Mouse (Mus musculus) cortical plate, adult 2 months (tissue): ENCODE data around the gene Sbsn. TPM values are rescaled to one million over a fixed set of nuclear protein-coding genes. Genes with fewer than 3 reads are reported as not detected.
A peak's percentile ranks its signal among the peaks of the same experiment; 100 is the strongest.

Source experiments
- H3K27ac ChIP-seq: fragments of 200-500 bp; 2 replicates; pipeline ENCODE4 v1.5.1; 2012; ENCODE audit warnings: low read length, control low read depth, inconsistent platforms; ENCODE audit not compliant: insufficient read depth
- H3K4me1 ChIP-seq: fragments of 200-500 bp; 2 replicates; pipeline ENCODE4 v1.6.1; 2011; ENCODE audit warnings: low read length; ENCODE audit not compliant: control insufficient read depth, insufficient read depth
- H3K4me3 ChIP-seq: fragments of 200-500 bp; 2 replicates; pipeline ENCODE4 v1.5.1; 2011; ENCODE audit warnings: mild to moderate bottlenecking, low read length, control low read depth; ENCODE audit not compliant: insufficient read depth
- CTCF ChIP-seq: fragments of 200-500 bp; IDR thresholded peaks from 2 replicates; pipeline ENCODE4 v1.5.1; 2011; ENCODE audit warnings: mild to moderate bottlenecking, control low read depth, low read length; ENCODE audit not compliant: insufficient read depth; ENCODE audit errors: extremely low read depth
- POLR2A ChIP-seq: fragments of 200-500 bp; IDR thresholded peaks from 2 replicates; pipeline ENCODE4 v1.6.1; 2011; ENCODE audit warnings: mild to moderate bottlenecking, low read length, control low read depth; ENCODE audit not compliant: insufficient read depth; ENCODE audit errors: extremely low read depth
- polyA plus RNA-seq: library from polyadenylated mRNA; depleted of rRNA; stranded (reverse); fragments of >200 nt; gene quantifications from 2 replicates; pipeline ENCODE4 v1.2.3, GENCODE M21; 2012

Sbsn gene
- polyA plus RNA-seq, 1 experiment: 8.4 TPM

- H3K4me3 ChIP-seq: no peak overlapping the region
- H3K4me1 ChIP-seq: no peaks in the 10 kb centered on the region
- H3K27ac ChIP-seq: no peak overlapping the region
- no peak for TF ChIP-seq CTCF
- no peak for TF ChIP-seq POLR2A
Observed at GRCm38 (mm10) chr7:30749824-30750606, 1.3 kb upstream of the Sbsn start.

- no peak overlapping the region for H3K4me3 ChIP-seq
- TF ChIP-seq CTCF: no peak
- TF ChIP-seq POLR2A: no peak
- H3K27ac ChIP-seq: no peak overlapping the region
- H3K4me1 ChIP-seq: no peaks in the 10 kb centered on the region
Observed at GRCm38 (mm10) chr7:30757001-30757400, 5.7 kb downstream of the Sbsn start.

- Histone ChIP-seq H3K27ac (no peak overlapping the region), H3K4me3 (no peak overlapping the region), H3K4me1 (no peaks in the 10 kb centered on the region)
- TF ChIP-seq CTCF (0 out of 2 replicates have a peak, but pooled peaks have one; percentile 8), POLR2A (no peak)
Observed at GRCm38 (mm10) chr7:30758853-30759252, 7.6 kb downstream of the Sbsn start.

GRCm38 (mm10) chr7:30761769-30762352, 10.6 kb downstream of the Sbsn start:
- TF ChIP-seq CTCF (no peak), POLR2A (no peak)
- no peaks in the 10 kb centered on the region for H3K4me1 ChIP-seq

GRCm38 (mm10) chr7:30763456-30763855, 12.2 kb downstream of the Sbsn start, which contains the start of gene Dmkn:
TSS of gene Dmkn (plus strand) at chr7:30763756.
- no peaks in the 10 kb centered on the region for H3K4me1 ChIP-seq
- H3K4me3 ChIP-seq: no peak within 1 kb of the TSS
- H3K27ac ChIP-seq: no peak within 1 kb of the TSS
- no peak for TF ChIP-seq CTCF
- TF ChIP-seq POLR2A: no peak

More at GRCm38 (mm10) chr7:30761769-30762352, 10.6 kb downstream of the Sbsn start:
- Histone ChIP-seq H3K27ac (no peak overlapping the region), H3K4me3 (no peak overlapping the region)

- H3K4me3 ChIP-seq: no peak overlapping the region
- TF ChIP-seq CTCF: no peak
- H3K27ac ChIP-seq: no peak overlapping the region
- H3K4me1 ChIP-seq: no peaks in the 10 kb centered on the region
Observed at GRCm38 (mm10) chr7:30765173-30765572, 13.9 kb downstream of the Sbsn start.

- H3K27ac ChIP-seq: no peak overlapping the region
- H3K4me3 ChIP-seq: no peak overlapping the region
- TF ChIP-seq POLR2A (no peak), CTCF (no peak)
- H3K4me1 ChIP-seq: no peaks in the 10 kb centered on the region
Observed at GRCm38 (mm10) chr7:30766408-30766807, 15.1 kb downstream of the Sbsn start.

- Histone ChIP-seq H3K4me3 (no peak overlapping the region), H3K27ac (no peak overlapping the region), H3K4me1 (no peaks in the 10 kb centered on the region)
- TF ChIP-seq CTCF (no peak), POLR2A (no peak)
Observed at GRCm38 (mm10) chr7:30769236-30769635, 18.0 kb downstream of the Sbsn start.

- Histone ChIP-seq H3K4me3 (no peak overlapping the region), H3K4me1 (no peaks in the 10 kb centered on the region), H3K27ac (no peak overlapping the region)
- no peak for TF ChIP-seq CTCF
- TF ChIP-seq POLR2A: no peak
Observed at GRCm38 (mm10) chr7:30776104-30776503, 24.8 kb downstream of the Sbsn start.

- H3K4me3 ChIP-seq: no peak overlapping the region
- H3K4me1 ChIP-seq: no peaks in the 10 kb centered on the region
- TF ChIP-seq CTCF (no peak), POLR2A (no peak)
- H3K27ac ChIP-seq: no peak overlapping the region
Observed at GRCm38 (mm10) chr7:30777081-30777579, 25.9 kb downstream of the Sbsn start.
